ENCODE assay signal across 29 mouse cellular contexts in genomic region chr16:26610508-26610907, GRCm38 (mm10). TPM values are rescaled to one million over a fixed set of nuclear protein-coding genes. Genes with fewer than 3 reads are reported as not detected.
DNase-seq lines count a peak whose midpoint lies in the region; ATAC-seq and TF ChIP-seq lines count a peak whose summit lies in the region.
"Had no signal": no experiment of that assay in that cellular context is flagged by ENCODE, and none has a peak within 500 bp of the region (broad histone marks: within the 10 kb centered on the region; RNA-seq: fewer than 3 reads in every experiment).

No protein-coding gene starts in this region.

- no peak for TF ChIP-seq CTCF in brain, embryonic 14.5 days (IDR thresholded peaks at IDR 0.05; ENCODE audit: borderline replicate concordance, extremely low read depth, insufficient read depth, insufficient read length)

- H3K4me3 ChIP-seq in heart, embryonic 12.5 days: no peak overlapping the region
- no peak overlapping the region for H3K4me3 ChIP-seq in hindbrain, embryonic 14.5 days (replicated peaks; ENCODE audit: low read length)
- no peak overlapping the region for H3K4me3 ChIP-seq in hindbrain, embryonic 12.5 days
- no peak overlapping the region for H3K4me3 ChIP-seq in midbrain, embryonic 14.5 days (replicated peaks; ENCODE audit: low read depth, low read length)
- H3K4me3 ChIP-seq in midbrain, embryonic 10.5 days: no peak overlapping the region
- H3K4me3 ChIP-seq: embryonic facial prominence, embryonic 13.5 days; embryonic facial prominence, embryonic 15.5 days; erythroblast, embryonic 14.5 days; forebrain, embryonic 10.5 days; forebrain, embryonic 12.5 days had no signal

- H3K36me3 ChIP-seq in heart, embryonic 12.5 days: no peaks in the 10 kb centered on the region
- H3K36me3 ChIP-seq in hindbrain, embryonic 14.5 days (replicated peaks; ENCODE audit: control insufficient read depth, insufficient read depth): no peaks in the 10 kb centered on the region
- no peaks in the 10 kb centered on the region for H3K36me3 ChIP-seq in hindbrain, embryonic 12.5 days
- H3K36me3 ChIP-seq in midbrain, embryonic 14.5 days (ENCODE audit: control insufficient read depth, insufficient read depth, low read length): no peaks in the 10 kb centered on the region
- no peaks in the 10 kb centered on the region for H3K36me3 ChIP-seq in midbrain, embryonic 10.5 days
- H3K36me3 ChIP-seq: embryonic facial prominence, embryonic 13.5 days; embryonic facial prominence, embryonic 15.5 days; forebrain, embryonic 10.5 days; forebrain, embryonic 12.5 days; G1E had no signal

- no peak overlapping the region for H3K27ac ChIP-seq in heart, embryonic 12.5 days (ENCODE audit: poor library complexity, severe bottlenecking)
- H3K27ac ChIP-seq in hindbrain, embryonic 14.5 days: no peak overlapping the region
- H3K27ac ChIP-seq in hindbrain, embryonic 12.5 days: no peak overlapping the region
- no peak overlapping the region for H3K27ac ChIP-seq in midbrain, embryonic 14.5 days (replicated peaks; ENCODE audit: low read depth, low read length)
- H3K27ac ChIP-seq in midbrain, embryonic 10.5 days (replicated peaks): no peak overlapping the region
- H3K27ac ChIP-seq: embryonic facial prominence, embryonic 13.5 days; embryonic facial prominence, embryonic 15.5 days; forebrain, embryonic 10.5 days; forebrain, embryonic 12.5 days had no signal

- WGBS in heart, embryonic 12.5 days: 71% methylated on average over 1 of the region's 1 CpGs
- whole genome bisulfite sequencing in hindbrain, embryonic 14.5 days: 42% methylated on average over 1 of the region's 1 CpGs
- WGBS in hindbrain, embryonic 12.5 days: 43% methylated on average over 1 of the region's 1 CpGs
- 42% methylated on average over 1 of the region's 1 CpGs for WGBS in midbrain, embryonic 14.5 days
- 90% methylated on average over 1 of the region's 1 CpGs for WGBS in midbrain, embryonic 10.5 days

- peak; percentile 71 for DNase-seq in heart, adult 11 months
- DNase-seq in hindbrain, embryonic 14.5 days (ENCODE audit: low spot score): no peak
- peak; percentile 31 for DNase-seq in midbrain, embryonic 14.5 days
- DNase-seq in midbrain, embryonic 10.5 days (ENCODE audit: low spot score): no peak
- peak; percentile 23 for DNase-seq in brain, embryonic 14.5 days (ENCODE audit: low read depth)
- DNase-seq: adrenal gland, adult 8-10 months; adrenal gland, postnatal 14 days; adrenal gland, postnatal 36 days; B cell, adult 2 months; cerebellum, adult 11 months; cerebellum, adult 18-20 months; cerebellum, adult 8-10 months; cerebellum, adult 9-11 months; cerebellum, postnatal 14 days; cerebellum, postnatal 36 days; embryo, embryonic 11 days had no signal

- no peaks in the 10 kb centered on the region for H3K9me3 ChIP-seq in heart, embryonic 12.5 days (replicated peaks)
- H3K9me3 ChIP-seq in hindbrain, embryonic 14.5 days (ENCODE audit: control insufficient read depth, low read length): no peaks in the 10 kb centered on the region
- H3K9me3 ChIP-seq in hindbrain, embryonic 12.5 days (replicated peaks): no peaks in the 10 kb centered on the region
- no peaks in the 10 kb centered on the region for H3K9me3 ChIP-seq in midbrain, embryonic 14.5 days (ENCODE audit: control insufficient read depth, low read length)
- no peaks in the 10 kb centered on the region for H3K9me3 ChIP-seq in midbrain, embryonic 10.5 days (replicated peaks)
- H3K9me3 ChIP-seq: embryonic facial prominence, embryonic 13.5 days; embryonic facial prominence, embryonic 15.5 days; forebrain, embryonic 10.5 days; forebrain, embryonic 12.5 days; G1E had no signal

- ATAC-seq in heart, embryonic 12.5 days (ENCODE audit: insufficient number of reproducible peaks, low FRiP score): no peak
- ATAC-seq in hindbrain, embryonic 14.5 days (ENCODE audit: low FRiP score): 0 out of 2 replicates have a peak, but pooled peaks have one; percentile 46
- no peak for ATAC-seq in hindbrain, embryonic 12.5 days (ENCODE audit: low FRiP score)
- ATAC-seq in midbrain, embryonic 14.5 days (ENCODE audit: low FRiP score, low TSS enrichment): no peak
- ATAC-seq: activated CD4-positive, CD25-positive, alpha-beta regulatory T cell, adult 4 months; CD4-positive, CD25-positive, alpha-beta regulatory T cell, adult 4 months; forebrain, embryonic 14.5 days; Patski had no signal

- H3K4me1 ChIP-seq in heart, embryonic 12.5 days (replicated peaks): no peaks in the 10 kb centered on the region
- H3K4me1 ChIP-seq in hindbrain, embryonic 14.5 days (replicated peaks; ENCODE audit: control insufficient read depth, insufficient read depth, low read length): no peaks in the 10 kb centered on the region
- H3K4me1 ChIP-seq in hindbrain, embryonic 12.5 days: no peaks in the 10 kb centered on the region
- H3K4me1 ChIP-seq in midbrain, embryonic 14.5 days (ENCODE audit: control insufficient read depth, insufficient read depth, low read length): 0 out of 2 replicates have a peak, but pooled peaks cover 5% of the 10 kb centered on the region
- H3K4me1 ChIP-seq in midbrain, embryonic 10.5 days: no peaks in the 10 kb centered on the region
- H3K4me1 ChIP-seq: embryonic facial prominence, embryonic 13.5 days; embryonic facial prominence, embryonic 15.5 days; forebrain, embryonic 10.5 days; forebrain, embryonic 12.5 days had no signal

- H3K4me2 ChIP-seq in heart, embryonic 12.5 days: no peak overlapping the region
- H3K4me2 ChIP-seq in hindbrain, embryonic 14.5 days (replicated peaks): no peak overlapping the region
- H3K4me2 ChIP-seq in hindbrain, embryonic 12.5 days (replicated peaks): no peak overlapping the region
- no peak overlapping the region for H3K4me2 ChIP-seq in midbrain, embryonic 14.5 days (ENCODE audit: low read length)
- H3K4me2 ChIP-seq: embryonic facial prominence, embryonic 13.5 days; embryonic facial prominence, embryonic 15.5 days; forebrain, embryonic 12.5 days had no signal

- no peak for TF ChIP-seq POLR2A in brain, embryonic 14.5 days (IDR thresholded peaks at IDR 0.05; ENCODE audit: borderline replicate concordance, extremely low read depth, insufficient read depth, insufficient read length, poor library complexity, severe bottlenecking)

- H3K27me3 ChIP-seq in heart, embryonic 12.5 days (replicated peaks): no peaks in the 10 kb centered on the region
- no peaks in the 10 kb centered on the region for H3K27me3 ChIP-seq in hindbrain, embryonic 14.5 days (ENCODE audit: control insufficient read depth, insufficient read depth, low read length)
- no peaks in the 10 kb centered on the region; the same call in 1 of the 2 replicates for H3K27me3 ChIP-seq in hindbrain, embryonic 12.5 days
- no peaks in the 10 kb centered on the region for H3K27me3 ChIP-seq in midbrain, embryonic 14.5 days (ENCODE audit: control insufficient read depth, insufficient read depth, low read length)
- H3K27me3 ChIP-seq in midbrain, embryonic 10.5 days (ENCODE audit: low read depth, poor library complexity, severe bottlenecking): no peaks in the 10 kb centered on the region
- H3K27me3 ChIP-seq: CH12.LX; embryonic facial prominence, embryonic 13.5 days; embryonic facial prominence, embryonic 15.5 days; forebrain, embryonic 12.5 days; Patski had no signal

- no peak overlapping the region for H3K9ac ChIP-seq in heart, embryonic 12.5 days
- no peak overlapping the region for H3K9ac ChIP-seq in hindbrain, embryonic 14.5 days
- H3K9ac ChIP-seq in hindbrain, embryonic 12.5 days: no peak overlapping the region
- no peak overlapping the region for H3K9ac ChIP-seq in midbrain, embryonic 14.5 days (replicated peaks; ENCODE audit: low read length)
- H3K9ac ChIP-seq: embryonic facial prominence, embryonic 13.5 days; embryonic facial prominence, embryonic 15.5 days; forebrain, embryonic 12.5 days had no signal

RNA-seq across cellular contexts. Expression of gene Il1rap, which starts 29.0 kb away (rescaled TPM):
- polyA plus RNA-seq in heart, embryonic 12.5 days (2016; fragmentation: Nextera tagmentation; extraction: Ambion mirVana): 9.0 and 9.4 TPM in 2 replicates
- 14.5 and 14.9 TPM in 2 replicates for polyA plus RNA-seq in hindbrain, embryonic 14.5 days (2014; fragmentation: Nextera tagmentation; extraction: Ambion mirVana)
- polyA plus RNA-seq in hindbrain, embryonic 12.5 days (2016; fragmentation: Nextera tagmentation; extraction: Ambion mirVana): 5.9 and 7.8 TPM in 2 replicates
- 6.1 and 8.5 TPM in 2 replicates for polyA plus RNA-seq in midbrain, embryonic 14.5 days (2014; fragmentation: Nextera tagmentation; extraction: Ambion mirVana)
- 3.0 and 5.1 TPM in 2 replicates for polyA plus RNA-seq in midbrain, embryonic 10.5 days (2016; fragmentation: Nextera tagmentation; extraction: Ambion mirVana)
- 4.0 and 6.7 TPM in 2 replicates for polyA plus RNA-seq in brain, embryonic 14.5 days (2012; rRNA removed)

Comparison
In these comparisons a context has a peak if more than half of its experiments do, and no peak if none do; other contexts are left out.
1. DNase-seq: peak in heart, adult 11 months (single experiment), midbrain, embryonic 14.5 days (single experiment) and brain, embryonic 14.5 days (single experiment); none in hindbrain, embryonic 14.5 days (single experiment) and midbrain, embryonic 10.5 days (single experiment).